Mouse (Mus musculus): ENCODE data around the gene Spns3. TPM values are rescaled to one million over a fixed set of nuclear protein-coding genes. Genes with fewer than 3 reads are reported as not detected.

Gene Spns3
- total and polyA plus RNA-seq, 2 experiments from 2014 or later = 0.22 TPM; not detected in 1

DNA sequence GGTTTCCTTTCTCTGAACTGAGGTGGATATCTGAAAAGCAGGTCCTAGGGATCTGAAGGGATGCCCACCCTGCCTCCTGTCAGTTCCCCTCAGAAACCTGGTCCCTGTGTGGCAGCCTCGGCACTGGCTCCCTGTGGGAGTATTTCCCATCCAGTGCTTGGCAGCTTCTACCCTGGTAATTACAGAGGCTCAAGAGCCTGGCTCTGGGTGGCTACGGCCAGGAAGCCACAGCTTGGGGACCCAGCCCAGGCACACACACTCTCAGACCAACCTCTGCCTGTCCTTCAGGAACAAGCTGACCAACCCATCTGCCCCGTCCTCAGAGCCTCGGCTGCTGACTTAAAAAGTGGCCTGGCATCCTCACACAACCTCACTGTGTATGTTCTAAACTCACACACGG lies 69.0 kb downstream of the Spns3 start:
- Histone ChIP-seq H3K27me3 (ENCODE audit: insufficient read depth, low read length) (no peaks in the 10 kb centered on the region), H3K27ac (ENCODE audit: low read depth, low read length) (no peak overlapping the region), H3K36me3 (ENCODE audit: insufficient read depth, low read length) (no peaks in the 10 kb centered on the region), H3K4me2 (ENCODE audit: low read depth, low read length, poor library complexity, severe bottlenecking) (no peak overlapping the region), H3K4me3 (ENCODE audit: low read depth, low read length) (no peak overlapping the region), H3K9me3 (ENCODE audit: low read length) (no peaks in the 10 kb centered on the region), H3K9ac (replicated peaks; ENCODE audit: low read length, poor library complexity, severe bottlenecking) (no peak overlapping the region), H3K4me1 (ENCODE audit: insufficient read depth, low read length) (peaks cover 5% of the 10 kb centered on the region; the same call in 1 of the 2 replicates)
- ATAC-seq (ENCODE audit: low FRiP score) (no peak), DNase-seq (ENCODE audit: low spot score) (no peak)
- WGBS = 83% methylated on average over 5 of the region's 5 CpGs
- TF ChIP-seq CTCF (IDR thresholded peaks at IDR 0.05) = no peak

DNA sequence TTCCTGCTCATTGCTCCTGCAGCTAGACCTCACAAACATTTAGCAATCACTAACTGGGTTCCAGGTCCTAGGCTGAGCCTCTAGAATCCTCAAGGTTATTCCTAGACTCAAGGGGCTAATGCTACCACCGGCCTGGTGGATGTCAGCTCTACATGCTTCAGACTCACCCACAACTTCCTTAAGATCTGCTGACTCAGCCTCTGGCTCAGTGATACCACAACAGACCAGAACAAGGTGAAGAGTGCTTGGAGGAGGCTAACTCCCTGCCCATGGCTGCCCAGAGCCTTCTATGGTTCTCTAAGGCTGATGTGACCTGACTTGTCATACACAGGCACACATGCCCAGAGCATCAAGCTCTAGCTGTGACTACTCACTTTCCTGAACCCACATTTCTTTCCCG lies 70.8 kb downstream of the Spns3 start:
- no peak for ATAC-seq (ENCODE audit: low FRiP score)
- Histone ChIP-seq H3K9me3 (ENCODE audit: low read length) (no peaks in the 10 kb centered on the region), H3K27ac (ENCODE audit: low read depth, low read length) (no peak overlapping the region), H3K4me2 (ENCODE audit: low read depth, low read length, poor library complexity, severe bottlenecking) (no peak overlapping the region), H3K4me3 (ENCODE audit: low read depth, low read length) (no peak overlapping the region), H3K4me1 (ENCODE audit: insufficient read depth, low read length) (no peaks in the 10 kb centered on the region), H3K27me3 (ENCODE audit: insufficient read depth, low read length) (no peaks in the 10 kb centered on the region), H3K9ac (replicated peaks; ENCODE audit: low read length, poor library complexity, severe bottlenecking) (no peak overlapping the region), H3K36me3 (ENCODE audit: insufficient read depth, low read length) (no peaks in the 10 kb centered on the region)
- no peak for DNase-seq (ENCODE audit: low spot score)
- no peak for TF ChIP-seq CTCF (IDR thresholded peaks at IDR 0.05)
- WGBS = 77% methylated on average over 2 of the region's 2 CpGs

DNA sequence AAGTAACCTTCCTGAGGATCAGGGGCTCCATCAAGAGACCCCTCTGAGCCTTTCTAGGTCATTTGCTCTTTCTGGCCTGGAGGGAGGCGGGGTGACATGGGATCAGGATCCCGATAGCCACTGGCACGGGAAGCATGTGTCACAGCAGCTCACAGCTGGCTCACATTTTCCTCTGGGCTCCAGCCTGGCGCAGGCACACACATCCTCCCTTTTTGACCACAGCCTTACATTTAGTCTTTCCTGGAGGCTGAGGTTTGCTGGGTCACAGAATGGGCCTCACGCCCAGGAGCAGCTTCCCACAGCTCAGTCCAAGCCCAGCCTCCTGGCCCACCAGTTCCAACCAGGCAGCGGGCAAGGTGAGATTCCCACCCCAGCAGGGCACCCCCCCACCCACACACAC lies 72.1 kb downstream of the Spns3 start:
- H3K4me1 ChIP-seq (ENCODE audit: insufficient read depth, low read length) = no peaks in the 10 kb centered on the region
- no peak overlapping the region for H3K4me3 ChIP-seq (ENCODE audit: low read depth, low read length)
- no peak for DNase-seq (ENCODE audit: low spot score)
- H3K27me3 ChIP-seq (ENCODE audit: insufficient read depth, low read length) = no peaks in the 10 kb centered on the region
- no peaks in the 10 kb centered on the region for H3K9me3 ChIP-seq (ENCODE audit: low read length)
- no peak overlapping the region for H3K27ac ChIP-seq (ENCODE audit: low read depth, low read length)
- TF ChIP-seq CTCF (IDR thresholded peaks at IDR 0.05) = no peak
- 0 out of 2 replicates have a peak overlapping the region, but pooled peaks have one; percentile 33 for H3K9ac ChIP-seq (replicated peaks; ENCODE audit: low read length, poor library complexity, severe bottlenecking)
- 70% methylated on average over 6 of the region's 6 CpGs for WGBS
- no peak for ATAC-seq (ENCODE audit: low FRiP score)
- no peak overlapping the region for H3K4me2 ChIP-seq (ENCODE audit: low read depth, low read length, poor library complexity, severe bottlenecking)
- H3K36me3 ChIP-seq (ENCODE audit: insufficient read depth, low read length) = peaks cover 4% of the 10 kb centered on the region; the same call in 1 of the 2 replicates

DNA sequence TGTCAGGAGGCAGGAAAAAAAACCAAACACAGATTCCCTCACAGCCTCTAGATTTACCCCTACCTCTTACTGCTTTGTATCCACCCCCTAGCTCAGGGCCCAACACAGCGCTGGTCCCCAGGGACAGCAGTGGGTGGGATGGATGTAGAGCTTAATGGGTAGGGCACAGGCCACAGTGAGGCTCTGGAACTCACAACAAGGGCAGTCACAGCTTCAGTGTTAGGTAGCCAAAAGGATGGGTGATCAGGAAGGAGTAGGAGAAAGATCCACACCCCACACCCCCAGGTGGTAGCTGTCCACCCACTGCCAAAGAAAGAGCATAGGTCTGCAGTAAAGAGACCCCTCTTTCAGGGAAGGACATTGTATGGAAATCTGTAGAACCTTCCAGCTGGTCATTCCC lies 72.7 kb downstream of the Spns3 start:
- Histone ChIP-seq H3K27ac (ENCODE audit: low read depth, low read length) (0 out of 2 replicates have a peak overlapping the region, but pooled peaks have one; percentile 26), H3K4me3 (ENCODE audit: low read depth, low read length) (no peak overlapping the region), H3K4me1 (ENCODE audit: insufficient read depth, low read length) (no peaks in the 10 kb centered on the region), H3K4me2 (ENCODE audit: low read depth, low read length, poor library complexity, severe bottlenecking) (no peak overlapping the region), H3K27me3 (ENCODE audit: insufficient read depth, low read length) (no peaks in the 10 kb centered on the region), H3K9ac (replicated peaks; ENCODE audit: low read length, poor library complexity, severe bottlenecking) (no peak overlapping the region), H3K36me3 (ENCODE audit: insufficient read depth, low read length) (peaks cover 9% of the 10 kb centered on the region; the same call in 1 of the 2 replicates), H3K9me3 (ENCODE audit: low read length) (no peaks in the 10 kb centered on the region)
- no peak for TF ChIP-seq CTCF (IDR thresholded peaks at IDR 0.05)
- no peak for DNase-seq (ENCODE audit: low spot score)
- no peak for ATAC-seq (ENCODE audit: low FRiP score)
- WGBS = 86% methylated on average over 1 of the region's 1 CpGs

DNA sequence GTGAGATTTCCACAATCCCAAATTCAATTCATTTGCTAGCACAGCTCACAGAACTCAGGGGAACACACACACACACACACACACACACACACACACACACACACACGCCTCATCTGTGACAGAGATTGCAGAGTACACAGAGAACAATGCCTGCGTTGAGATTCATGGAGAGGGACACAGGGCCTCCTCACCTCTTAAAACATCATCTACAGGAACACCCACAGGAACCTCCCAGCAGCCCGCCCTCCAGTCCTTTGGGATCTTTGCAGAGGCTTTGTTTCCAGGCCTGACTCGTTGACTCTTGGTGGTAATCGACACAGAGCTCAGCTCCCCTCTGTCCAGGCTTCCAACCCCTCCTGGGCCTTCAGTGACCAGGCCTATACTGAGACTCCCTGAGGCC lies 73.1 kb downstream of the Spns3 start:
- Histone ChIP-seq H3K9me3 (ENCODE audit: low read length) (no peaks in the 10 kb centered on the region), H3K27me3 (ENCODE audit: insufficient read depth, low read length) (no peaks in the 10 kb centered on the region), H3K27ac (ENCODE audit: low read depth, low read length) (0 out of 2 replicates have a peak overlapping the region, but pooled peaks have one; percentile 26), H3K4me2 (ENCODE audit: low read depth, low read length, poor library complexity, severe bottlenecking) (no peak overlapping the region), H3K4me1 (ENCODE audit: insufficient read depth, low read length) (no peaks in the 10 kb centered on the region), H3K4me3 (ENCODE audit: low read depth, low read length) (no peak overlapping the region), H3K9ac (replicated peaks; ENCODE audit: low read length, poor library complexity, severe bottlenecking) (no peak overlapping the region), H3K36me3 (ENCODE audit: insufficient read depth, low read length) (peaks cover 9% of the 10 kb centered on the region; the same call in 1 of the 2 replicates)
- WGBS = 27% methylated on average over 5 of the region's 5 CpGs
- ATAC-seq (ENCODE audit: low FRiP score) (no peak), DNase-seq (ENCODE audit: low spot score) (no peak)
- TF ChIP-seq CTCF (IDR thresholded peaks at IDR 0.05) = no peak

DNA sequence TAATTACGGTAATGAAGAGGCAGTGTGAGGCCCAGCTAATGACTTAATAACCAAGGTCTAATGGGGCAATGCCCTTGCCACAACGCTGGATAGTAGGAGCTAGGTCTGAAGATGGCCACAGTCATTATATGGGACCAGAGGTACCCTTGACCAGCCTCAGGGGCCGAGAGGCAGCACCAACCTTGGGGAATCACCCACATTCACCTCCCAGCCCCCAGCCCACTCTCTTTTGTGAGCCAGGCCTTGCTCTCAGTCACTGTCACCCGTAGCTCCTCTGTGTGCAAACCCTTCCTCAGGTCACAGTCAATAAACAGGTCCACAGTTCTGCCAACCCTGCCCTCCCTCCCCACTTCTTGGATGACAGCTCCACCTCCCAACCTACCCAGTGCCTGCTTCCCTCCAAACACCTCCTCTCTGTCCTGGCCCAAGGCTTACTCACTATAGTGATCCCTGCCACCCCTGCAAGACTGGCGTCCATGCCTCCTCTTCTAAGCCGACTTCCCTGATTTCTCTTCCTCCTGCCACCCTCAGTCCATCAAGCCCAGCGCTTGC lies 74.2 kb downstream of the Spns3 start:
- no peak overlapping the region for H3K27ac ChIP-seq (ENCODE audit: low read depth, low read length)
- no peak for TF ChIP-seq CTCF (IDR thresholded peaks at IDR 0.05)
- no peak overlapping the region for H3K9ac ChIP-seq (replicated peaks; ENCODE audit: low read length, poor library complexity, severe bottlenecking)
- peaks cover 9% of the 10 kb centered on the region; the same call in 1 of the 2 replicates for H3K36me3 ChIP-seq (ENCODE audit: insufficient read depth, low read length)
- ATAC-seq (ENCODE audit: low FRiP score) (no peak), DNase-seq (ENCODE audit: low spot score) (no peak)
- H3K4me1 ChIP-seq (ENCODE audit: insufficient read depth, low read length) = no peaks in the 10 kb centered on the region
- no peaks in the 10 kb centered on the region for H3K27me3 ChIP-seq (ENCODE audit: insufficient read depth, low read length)
- H3K4me3 ChIP-seq (ENCODE audit: low read depth, low read length) = no peak overlapping the region
- WGBS = 82% methylated on average over 7 of the region's 7 CpGs
- H3K4me2 ChIP-seq (ENCODE audit: low read depth, low read length, poor library complexity, severe bottlenecking) = no peak overlapping the region
- no peaks in the 10 kb centered on the region for H3K9me3 ChIP-seq (ENCODE audit: low read length)

All from midbrain, postnatal 0 days (tissue).